Mouse (Mus musculus) mouse embryonic stem cell (cell line): ENCODE data around the gene Gm13420.
"Not testable (repeated sequence)": the region's sequence is repeated elsewhere in the genome, so short reads cannot be mapped to it uniquely, and the experiment has no call there.

Source experiments
- in situ Hi-C, 2 experiments: fragments of 300-500 bp; cut with MboI; formaldehyde crosslinking; loops; 1 replicate in 1 of 2; 3 replicates in 1 of 2; pipeline ENCODE4 v1.14.3; 2019 to 2020; ENCODE audit warnings: low sequenced_read_pairs in 2 of 2, low pct_unique_long_range_greater_than_20kb in 1 of 2, mixed read lengths in 1 of 2; ENCODE audit not compliant: unreplicated experiment in 1 of 2

Gene Gm13420

GRCm38 (mm10) chr2:29751497-29751896 is at the start of gene Gm13420:
Gm13420 (minus strand) TSS chr2:29751685.
- in situ Hi-C loops = no loop called here

- in situ Hi-C loops = no loop called here
Observed at GRCm38 (mm10) chr2:29792772-29793487, 41.4 kb upstream of the Gm13420 start.

- in situ Hi-C loops = no loop called here
Observed at GRCm38 (mm10) chr2:29787937-29788681, 36.6 kb upstream of the Gm13420 start, which contains the start of gene Trub2. Trub2 (minus strand) TSS chr2:29788502.

GRCm38 (mm10) chr2:29787104-29787917 is 35.8 kb upstream of the Gm13420 start, which contains the start of gene Coq4:
Coq4 (plus strand) TSS chr2:29787493.
- in situ Hi-C loops = no loop called here

- in situ Hi-C loops = no loop called here
Observed at GRCm38 (mm10) chr2:29784290-29784689, 32.8 kb upstream of the Gm13420 start.

GRCm38 (mm10) chr2:29781256-29781655 is 29.8 kb upstream of the Gm13420 start:
- in situ Hi-C loops = not testable (repeated sequence)

- in situ Hi-C loops = no loop called here
Observed at GRCm38 (mm10) chr2:29773323-29773722, 21.8 kb upstream of the Gm13420 start.

- in situ Hi-C loops = no loop called here
Observed at GRCm38 (mm10) chr2:29771611-29772461, 20.4 kb upstream of the Gm13420 start.

GRCm38 (mm10) chr2:29770162-29770561 is 18.7 kb upstream of the Gm13420 start:
- in situ Hi-C loops = no loop called here

GRCm38 (mm10) chr2:29768901-29769300 is 17.4 kb upstream of the Gm13420 start:
- in situ Hi-C loops = loop anchor here in 1 of 2 experiments (10.0 kb wide), 1 partner anchor 96 kb away; the partner anchor contains the start of gene Cercam

- in situ Hi-C loops = loop anchor here in 1 of 2 experiments (10.0 kb wide), 1 partner anchor 97 kb away; the partner anchor contains the start of gene Cercam
Observed at GRCm38 (mm10) chr2:29767976-29768709, 16.7 kb upstream of the Gm13420 start.

GRCm38 (mm10) chr2:29764831-29765230 is 13.3 kb upstream of the Gm13420 start:
- in situ Hi-C loops = loop anchor here in 1 of 2 experiments (10.0 kb wide), 1 partner anchor 100 kb away; the partner anchor contains the start of gene Cercam

GRCm38 (mm10) chr2:29755693-29756092 is 4.2 kb upstream of the Gm13420 start:
- in situ Hi-C loops = no loop called here

- in situ Hi-C loops = no loop called here
Observed at GRCm38 (mm10) chr2:29752397-29752796, 912 bp upstream of the Gm13420 start.

GRCm38 (mm10) chr2:29748499-29748898 is 3.0 kb downstream of the Gm13420 start:
- in situ Hi-C loops = no loop called here

GRCm38 (mm10) chr2:29747852-29748251 is 3.6 kb downstream of the Gm13420 start:
- in situ Hi-C loops = no loop called here

GRCm38 (mm10) chr2:29747188-29747782 is 4.2 kb downstream of the Gm13420 start:
- in situ Hi-C loops = no loop called here
